Mouse (Mus musculus) intestine, postnatal 0 days (tissue): ENCODE measurements around the gene Psd. TPM values are rescaled to one million over a fixed set of nuclear protein-coding genes. Genes with fewer than 3 reads are reported as not detected.
A peak's percentile ranks its signal among the peaks of the same experiment; 100 is the strongest.

Experiments
- ATAC-seq: fragments of 200-750 bp; cut with Nextera tagmentation; 2 replicates; pipeline ENCODE4 v1.8.0; 2017; ENCODE audit warnings: mild to moderate bottlenecking, moderate TSS enrichment, moderate library complexity
- H3K27ac ChIP-seq: fragments of 300-500 bp; sonication (generic); 2 replicates; pipeline ENCODE4 v1.5.1; 2014; ENCODE audit warnings: mild to moderate bottlenecking, low read depth, low read length, moderate library complexity
- H3K27me3 ChIP-seq: fragments of 300-500 bp; sonication (generic); replicated peaks from 2 replicates; pipeline ENCODE4 v1.6.1; 2014; ENCODE audit warnings: low read length, mixed read lengths; ENCODE audit not compliant: control insufficient read depth, insufficient read depth
- H3K36me3 ChIP-seq: fragments of 300-500 bp; sonication (generic); 2 replicates; pipeline ENCODE4 v1.6.1; 2014; ENCODE audit warnings: mild to moderate bottlenecking, moderate library complexity; ENCODE audit not compliant: control insufficient read depth, insufficient read depth
- H3K4me1 ChIP-seq: fragments of 300-500 bp; sonication (generic); replicated peaks from 2 replicates; pipeline ENCODE4 v1.6.1; 2014; ENCODE audit warnings: antibody characterized with exemption, low read length, mixed read lengths; ENCODE audit not compliant: control insufficient read depth, insufficient read depth
- H3K4me2 ChIP-seq: fragments of 300-500 bp; sonication (generic); replicated peaks from 2 replicates; pipeline ENCODE4 v1.6.1; 2014; ENCODE audit warnings: low read depth, mild to moderate bottlenecking, moderate library complexity
- H3K4me3 ChIP-seq: fragments of 300-500 bp; sonication (generic); 2 replicates; pipeline ENCODE4 v1.5.1; 2014; ENCODE audit warnings: low read depth, low read length
- H3K9ac ChIP-seq: fragments of 300-500 bp; sonication (generic); 2 replicates; pipeline ENCODE4 v1.6.1; 2014; ENCODE audit warnings: mild to moderate bottlenecking, low read depth, low read length
- H3K9me3 ChIP-seq: fragments of 300-500 bp; sonication (generic); 2 replicates; pipeline ENCODE4 v1.6.1; 2016; ENCODE audit warnings: mixed run types; ENCODE audit not compliant: control insufficient read depth
- CTCF ChIP-seq: sonication (generic); IDR thresholded peaks from 2 replicates; pipeline ENCODE4 v1.5.1; 2016; ENCODE audit warnings: low read depth, mild to moderate bottlenecking, control low read depth, antibody characterized with exemption, moderate library complexity
- WGBS: fragments of 180-500 bp; shearing (Covaris S2); extraction: QIAGEN DNeasy Blood & Tissue Kit; methylation state at CpG from one replicate; pipeline ENCODE4 v1.1.7; 2014; 5-methylcytosine and 5-hydroxymethylcytosine counted together
- polyA plus RNA-seq: library from polyadenylated mRNA; unstranded; fragments of >200 nt; fragmentation: Nextera tagmentation; extraction: Ambion mirVana; gene quantifications from 2 replicates; pipeline ENCODE4 v1.2.1, GENCODE M21; 2015

Gene Psd
- polyA plus RNA-seq, 1 experiment from 2014 or later = 30.1 TPM

GRCm38 (mm10) chr19:46322144-46322995, 4.6 kb downstream of the Psd start:
- TF ChIP-seq CTCF = no peak
- no peak overlapping the region for H3K4me3 ChIP-seq
- WGBS = 58% methylated on average over 11 of the region's 11 CpGs
- no peak overlapping the region for H3K4me2 ChIP-seq
- no peak overlapping the region for H3K27ac ChIP-seq
- no peak for ATAC-seq
- H3K36me3 ChIP-seq = no peaks in the 10 kb centered on the region
- H3K9me3 ChIP-seq = no peaks in the 10 kb centered on the region
- H3K4me1 ChIP-seq = 0 out of 2 replicates have a peak, but pooled peaks cover 3% of the 10 kb centered on the region
- H3K27me3 ChIP-seq = peaks cover 73% of the 10 kb centered on the region
- no peak overlapping the region for H3K9ac ChIP-seq

GRCm38 (mm10) chr19:46321101-46321943, 5.6 kb downstream of the Psd start:
- Histone ChIP-seq H3K27ac (no peak overlapping the region), H3K4me1 (0 out of 2 replicates have a peak, but pooled peaks cover 3% of the 10 kb centered on the region), H3K9ac (no peak overlapping the region), H3K9me3 (no peaks in the 10 kb centered on the region), H3K36me3 (no peaks in the 10 kb centered on the region), H3K4me3 (no peak overlapping the region), H3K4me2 (no peak overlapping the region), H3K27me3 (peaks cover 78% of the 10 kb centered on the region)
- 35% methylated on average over 6 of the region's 6 CpGs for WGBS
- no peak for TF ChIP-seq CTCF
- no peak for ATAC-seq

GRCm38 (mm10) chr19:46320076-46320785, 6.7 kb downstream of the Psd start:
- WGBS = 78% methylated on average over 8 of the region's 8 CpGs
- ATAC-seq = no peak
- peaks cover 75% of the 10 kb centered on the region for H3K27me3 ChIP-seq

GRCm38 (mm10) chr19:46318586-46319378, 8.2 kb downstream of the Psd start:
- H3K27me3 ChIP-seq = peaks cover 69% of the 10 kb centered on the region
- no peak overlapping the region for H3K27ac ChIP-seq
- H3K4me1 ChIP-seq = 0 out of 2 replicates have a peak, but pooled peaks cover 3% of the 10 kb centered on the region
- peak overlapping the region; percentile 7; the same call in 1 of the 2 replicates for H3K4me3 ChIP-seq
- no peak overlapping the region for H3K9ac ChIP-seq
- WGBS = 12% methylated on average over 16 of the region's 16 CpGs
- peak overlapping the region; percentile 66 for H3K4me2 ChIP-seq
- no peaks in the 10 kb centered on the region for H3K36me3 ChIP-seq
- no peaks in the 10 kb centered on the region for H3K9me3 ChIP-seq
- ATAC-seq = no peak
- no peak for TF ChIP-seq CTCF

More at GRCm38 (mm10) chr19:46320076-46320785, 6.7 kb downstream of the Psd start:
- H3K4me1 ChIP-seq = 0 out of 2 replicates have a peak, but pooled peaks cover 3% of the 10 kb centered on the region
- H3K27ac ChIP-seq = no peak overlapping the region
- H3K36me3 ChIP-seq = no peaks in the 10 kb centered on the region
- TF ChIP-seq CTCF = no peak
- H3K4me2 ChIP-seq = no peak overlapping the region
- no peak overlapping the region for H3K9ac ChIP-seq
- H3K9me3 ChIP-seq = no peaks in the 10 kb centered on the region
- no peak overlapping the region for H3K4me3 ChIP-seq

GRCm38 (mm10) chr19:46318031-46318471, 8.9 kb downstream of the Psd start:
- peak overlapping the region; percentile 66 for H3K4me2 ChIP-seq
- WGBS = 1% methylated on average over 27 of the region's 42 CpGs
- H3K27ac ChIP-seq = peak overlapping the region; percentile 62; the same call in 1 of the 2 replicates
- no peak for TF ChIP-seq CTCF
- H3K9me3 ChIP-seq = no peaks in the 10 kb centered on the region
- peaks cover 67% of the 10 kb centered on the region for H3K27me3 ChIP-seq
- H3K36me3 ChIP-seq = no peaks in the 10 kb centered on the region; the same call in 1 of the 2 replicates
- H3K9ac ChIP-seq = peak overlapping the region; percentile 40
- H3K4me3 ChIP-seq = peak overlapping the region; percentile 39
- H3K4me1 ChIP-seq = 0 out of 2 replicates have a peak, but pooled peaks cover 3% of the 10 kb centered on the region
- ATAC-seq = peak; percentile 11; the same call in 1 of the 2 replicates
